Mouse (Mus musculus): ENCODE data around the gene Mgat3. TPM values are rescaled to one million over a fixed set of nuclear protein-coding genes. Genes with fewer than 3 reads are reported as not detected.

The Mgat3 gene
- polyA plus RNA-seq, 1 experiment from 2014 or later: 9.9 TPM

DNA sequence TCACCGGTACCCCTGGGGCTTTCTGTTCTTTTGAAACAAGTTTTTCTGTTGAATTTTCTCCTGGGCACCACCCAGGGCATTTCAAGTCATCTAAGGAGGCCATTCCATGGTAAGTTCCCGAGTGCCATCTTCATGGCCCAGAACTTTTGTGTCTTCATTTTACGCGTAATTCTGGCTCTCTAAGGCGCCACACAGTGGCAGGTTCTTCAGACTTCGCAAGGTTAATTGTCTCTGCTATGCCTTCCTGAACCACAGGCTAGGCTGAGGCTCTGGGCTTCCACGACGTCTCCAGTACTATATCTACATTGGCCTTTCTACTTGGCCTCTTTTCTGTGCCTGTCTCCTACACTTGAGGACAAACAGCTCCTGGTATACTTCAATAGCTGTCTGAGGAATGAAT is 47.5 kb downstream of the Mgat3 start:
- Histone ChIP-seq H3K4me1 (ENCODE audit: control insufficient read depth, insufficient read depth, low read length) (peaks cover 3% of the 10 kb centered on the region; the same call in 1 of the 2 replicates), H3K4me2 (ENCODE audit: low read depth, low read length) (no peak overlapping the region), H3K27ac (replicated peaks; ENCODE audit: low read depth, low read length) (no peak overlapping the region), H3K36me3 (replicated peaks; ENCODE audit: control insufficient read depth, insufficient read depth, low read depth, low read length) (no peaks in the 10 kb centered on the region), H3K9me3 (replicated peaks; ENCODE audit: control insufficient read depth, low read length) (no peaks in the 10 kb centered on the region), H3K27me3 (ENCODE audit: control insufficient read depth, insufficient read depth, low read length) (no peaks in the 10 kb centered on the region), H3K4me3 (ENCODE audit: low read depth, low read length) (no peak overlapping the region), H3K9ac (replicated peaks; ENCODE audit: low read length) (no peak overlapping the region)
- ATAC-seq (replicated peaks; ENCODE audit: insufficient number of reproducible peaks, low FRiP score, low TSS enrichment, low read depth) (no peak), DNase-seq (ENCODE audit: low spot score) (no peak)
- WGBS: 71% methylated on average over 8 of the region's 8 CpGs

DNA sequence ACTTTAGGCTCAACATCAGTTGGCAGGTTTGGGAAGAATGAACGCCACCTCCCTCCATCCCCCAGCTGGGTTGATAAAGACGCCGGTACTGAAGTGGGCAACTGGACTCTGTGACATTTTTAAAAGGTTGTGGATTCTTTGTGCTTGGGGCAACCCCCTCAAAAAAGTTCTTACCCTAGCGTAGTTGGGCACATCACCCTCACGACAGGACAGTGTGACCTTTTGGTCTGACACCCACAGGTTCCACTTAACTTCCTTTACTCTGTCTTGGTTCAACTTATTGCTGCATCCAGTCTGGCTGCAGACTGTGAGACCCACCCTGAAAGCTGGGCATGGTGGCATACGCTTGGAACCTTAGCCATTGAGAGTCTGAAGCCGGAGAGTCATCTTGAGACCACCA is 50.2 kb downstream of the Mgat3 start:
- Histone ChIP-seq H3K9ac (replicated peaks; ENCODE audit: low read length) (no peak overlapping the region), H3K27me3 (ENCODE audit: control insufficient read depth, insufficient read depth, low read length) (no peaks in the 10 kb centered on the region), H3K27ac (replicated peaks; ENCODE audit: low read depth, low read length) (no peak overlapping the region), H3K4me3 (ENCODE audit: low read depth, low read length) (no peak overlapping the region), H3K4me2 (ENCODE audit: low read depth, low read length) (no peak overlapping the region), H3K9me3 (replicated peaks; ENCODE audit: control insufficient read depth, low read length) (no peaks in the 10 kb centered on the region), H3K4me1 (ENCODE audit: control insufficient read depth, insufficient read depth, low read length) (peaks cover 3% of the 10 kb centered on the region; the same call in 1 of the 2 replicates), H3K36me3 (replicated peaks; ENCODE audit: control insufficient read depth, insufficient read depth, low read depth, low read length) (no peaks in the 10 kb centered on the region)
- ATAC-seq (replicated peaks; ENCODE audit: insufficient number of reproducible peaks, low FRiP score, low TSS enrichment, low read depth) (no peak), DNase-seq (ENCODE audit: low spot score) (no peak)
- 92% methylated on average over 7 of the region's 7 CpGs for WGBS

DNA sequence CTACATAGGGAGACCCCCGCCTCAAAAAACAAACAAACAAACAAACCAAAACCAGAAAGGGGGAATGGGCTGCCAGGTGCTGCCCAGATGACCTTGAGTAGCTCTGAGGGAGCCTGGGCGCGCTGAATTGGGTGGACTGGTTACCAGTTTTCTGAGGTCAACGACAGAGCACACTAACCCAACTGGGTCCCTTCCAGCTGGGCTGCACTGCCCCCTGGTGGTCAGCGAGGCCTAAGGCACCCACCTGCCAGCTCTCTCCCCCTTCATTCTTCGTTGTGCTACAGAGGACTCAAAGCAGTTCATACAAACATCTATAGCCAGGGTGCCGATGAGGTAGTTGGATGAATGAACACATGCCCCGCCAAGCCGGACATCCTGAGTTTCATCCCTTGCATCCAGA is 51.7 kb downstream of the Mgat3 start:
- ATAC-seq (replicated peaks; ENCODE audit: insufficient number of reproducible peaks, low FRiP score, low TSS enrichment, low read depth) (0 out of 2 replicates have a peak, but pooled peaks have one; percentile 17), DNase-seq (ENCODE audit: low spot score) (peak; percentile 80)
- Histone ChIP-seq H3K27ac (replicated peaks; ENCODE audit: low read depth, low read length) (no peak overlapping the region), H3K4me3 (ENCODE audit: low read depth, low read length) (no peak overlapping the region), H3K4me2 (ENCODE audit: low read depth, low read length) (no peak overlapping the region), H3K4me1 (ENCODE audit: control insufficient read depth, insufficient read depth, low read length) (no peaks in the 10 kb centered on the region), H3K9ac (replicated peaks; ENCODE audit: low read length) (no peak overlapping the region), H3K36me3 (replicated peaks; ENCODE audit: control insufficient read depth, insufficient read depth, low read depth, low read length) (no peaks in the 10 kb centered on the region), H3K27me3 (ENCODE audit: control insufficient read depth, insufficient read depth, low read length) (no peaks in the 10 kb centered on the region), H3K9me3 (replicated peaks; ENCODE audit: control insufficient read depth, low read length) (no peaks in the 10 kb centered on the region)
- WGBS: 28% methylated on average over 9 of the region's 9 CpGs

DNA sequence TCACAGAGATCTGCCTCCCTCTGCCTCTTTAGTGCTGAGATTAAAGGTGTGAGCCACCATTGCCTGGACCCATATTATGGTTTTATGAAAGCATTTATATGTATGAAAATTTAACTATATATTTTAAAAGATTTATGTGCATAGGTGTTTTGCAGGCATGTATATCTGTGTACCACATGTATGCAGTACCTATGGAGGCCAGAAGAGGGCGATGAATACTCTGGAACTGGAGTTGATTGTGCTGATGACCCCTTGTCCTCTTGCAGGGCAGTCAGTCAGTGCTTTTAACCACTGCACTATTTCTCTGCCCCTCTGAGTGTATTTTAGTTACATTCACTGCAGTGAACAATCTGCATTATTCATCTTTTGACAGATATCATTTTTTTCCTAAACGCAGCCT is 52.3 kb downstream of the Mgat3 start:
- WGBS: 48% methylated on average over 2 of the region's 2 CpGs
- ATAC-seq (replicated peaks; ENCODE audit: insufficient number of reproducible peaks, low FRiP score, low TSS enrichment, low read depth): no peak
- no peak overlapping the region for H3K9ac ChIP-seq (replicated peaks; ENCODE audit: low read length)
- peak; percentile 69 for DNase-seq (ENCODE audit: low spot score)
- no peak overlapping the region for H3K4me3 ChIP-seq (ENCODE audit: low read depth, low read length)
- no peaks in the 10 kb centered on the region for H3K36me3 ChIP-seq (replicated peaks; ENCODE audit: control insufficient read depth, insufficient read depth, low read depth, low read length)
- H3K27ac ChIP-seq (replicated peaks; ENCODE audit: low read depth, low read length): no peak overlapping the region
- no peak overlapping the region for H3K4me2 ChIP-seq (ENCODE audit: low read depth, low read length)
- no peaks in the 10 kb centered on the region for H3K9me3 ChIP-seq (replicated peaks; ENCODE audit: control insufficient read depth, low read length)
- no peaks in the 10 kb centered on the region for H3K4me1 ChIP-seq (ENCODE audit: control insufficient read depth, insufficient read depth, low read length)
- H3K27me3 ChIP-seq (ENCODE audit: control insufficient read depth, insufficient read depth, low read length): no peaks in the 10 kb centered on the region

DNA sequence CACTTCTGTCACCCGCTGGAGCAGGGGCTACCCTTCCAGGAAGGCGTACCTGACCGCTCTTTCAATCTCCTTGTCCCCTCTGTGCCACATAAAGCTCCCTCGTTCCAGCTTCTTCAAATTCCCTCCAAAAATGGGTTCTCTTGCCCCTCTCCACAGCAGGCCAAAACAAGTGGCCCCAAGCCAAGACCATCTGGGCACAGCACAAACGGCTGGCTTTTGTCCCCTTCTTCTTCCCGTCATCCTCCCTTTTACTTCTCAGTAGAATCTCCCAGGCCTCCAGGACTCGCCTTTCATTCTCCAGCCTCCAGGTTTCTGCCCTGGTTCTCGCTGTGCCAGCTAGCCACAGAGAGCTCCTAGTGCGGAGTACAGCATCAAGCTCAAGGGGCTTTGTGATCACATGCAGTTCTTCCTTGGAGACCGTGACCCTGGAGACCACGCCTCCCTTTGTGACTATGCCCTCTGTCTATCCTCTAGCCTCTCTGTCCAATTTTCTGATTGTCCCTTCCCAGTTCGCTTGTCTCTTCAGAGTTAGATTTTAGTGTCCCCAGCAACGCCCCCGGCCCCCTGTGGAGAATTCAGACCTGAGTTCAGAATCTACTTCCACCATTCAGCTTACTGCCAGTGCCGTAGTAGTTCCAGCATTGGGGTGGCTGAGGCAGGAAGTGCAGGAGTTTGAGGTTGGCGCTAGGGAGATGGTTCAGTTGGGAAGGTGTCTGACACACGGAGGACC is 54.7 kb downstream of the Mgat3 start:
- H3K4me1 ChIP-seq (ENCODE audit: control insufficient read depth, insufficient read depth, low read length): no peaks in the 10 kb centered on the region
- H3K9me3 ChIP-seq (replicated peaks; ENCODE audit: control insufficient read depth, low read length): no peaks in the 10 kb centered on the region
- ATAC-seq (replicated peaks; ENCODE audit: insufficient number of reproducible peaks, low FRiP score, low TSS enrichment, low read depth) (no peak), DNase-seq (ENCODE audit: low spot score) (no peak)
- no peaks in the 10 kb centered on the region for H3K36me3 ChIP-seq (replicated peaks; ENCODE audit: control insufficient read depth, insufficient read depth, low read depth, low read length)
- WGBS: 76% methylated on average over 17 of the region's 17 CpGs
- no peak overlapping the region for H3K27ac ChIP-seq (replicated peaks; ENCODE audit: low read depth, low read length)
- H3K27me3 ChIP-seq (ENCODE audit: control insufficient read depth, insufficient read depth, low read length): no peaks in the 10 kb centered on the region
- no peak overlapping the region for H3K9ac ChIP-seq (replicated peaks; ENCODE audit: low read length)
- no peak overlapping the region for H3K4me2 ChIP-seq (ENCODE audit: low read depth, low read length)
- no peak overlapping the region for H3K4me3 ChIP-seq (ENCODE audit: low read depth, low read length)

DNA sequence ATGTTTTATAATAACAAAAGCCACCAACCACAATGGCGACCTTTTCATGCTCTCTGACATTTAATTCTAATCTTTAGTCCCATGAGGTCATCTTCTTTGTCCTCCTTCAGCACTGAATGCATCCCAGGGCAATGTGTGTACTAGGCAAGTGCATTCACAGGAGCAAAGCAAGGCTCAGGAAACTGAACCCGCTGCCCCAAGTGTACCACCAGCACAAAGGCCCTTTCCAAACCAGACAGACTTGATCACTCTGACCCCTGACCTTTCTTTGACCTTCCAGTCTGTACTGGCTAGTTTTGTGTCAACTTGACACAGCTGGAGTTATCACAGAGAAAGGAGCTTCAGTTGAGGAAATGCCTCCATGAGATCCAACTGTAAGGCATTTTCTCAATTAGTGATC is 58.8 kb downstream of the Mgat3 start:
- DNase-seq (ENCODE audit: low spot score) (peak; percentile 8), ATAC-seq (replicated peaks; ENCODE audit: insufficient number of reproducible peaks, low FRiP score, low TSS enrichment, low read depth) (no peak)
- Histone ChIP-seq H3K9me3 (replicated peaks; ENCODE audit: control insufficient read depth, low read length) (no peaks in the 10 kb centered on the region), H3K36me3 (replicated peaks; ENCODE audit: control insufficient read depth, insufficient read depth, low read depth, low read length) (no peaks in the 10 kb centered on the region), H3K9ac (replicated peaks; ENCODE audit: low read length) (no peak overlapping the region), H3K27ac (replicated peaks; ENCODE audit: low read depth, low read length) (no peak overlapping the region), H3K4me3 (ENCODE audit: low read depth, low read length) (no peak overlapping the region), H3K27me3 (ENCODE audit: control insufficient read depth, insufficient read depth, low read length) (no peaks in the 10 kb centered on the region), H3K4me2 (ENCODE audit: low read depth, low read length) (no peak overlapping the region), H3K4me1 (ENCODE audit: control insufficient read depth, insufficient read depth, low read length) (no peaks in the 10 kb centered on the region)
- 50% methylated on average over 2 of the region's 2 CpGs for WGBS

DNA sequence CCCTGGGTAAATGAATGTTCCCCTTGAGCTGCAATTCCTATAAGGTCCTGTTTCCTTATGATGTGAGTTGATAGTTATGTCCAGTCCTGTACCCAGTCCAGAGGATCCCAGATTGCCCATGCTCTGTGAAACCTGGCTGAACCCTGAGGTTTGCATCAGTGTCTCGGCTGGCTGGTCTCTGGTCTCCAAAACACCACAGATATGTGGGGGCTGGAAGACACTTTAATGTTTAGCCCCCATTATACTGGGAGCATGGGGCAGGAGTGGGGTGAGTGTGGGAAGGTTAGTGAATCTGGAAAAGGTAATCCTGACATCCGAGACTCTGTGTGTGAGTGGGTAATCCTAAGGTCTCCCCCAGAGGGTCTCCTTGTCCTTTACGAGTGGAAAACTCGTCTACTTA is 59.5 kb downstream of the Mgat3 start:
- WGBS: 63% methylated on average over 4 of the region's 4 CpGs
- peak overlapping the region; percentile 22; the same call in 1 of the 2 replicates for H3K9ac ChIP-seq (replicated peaks; ENCODE audit: low read length)
- DNase-seq (ENCODE audit: low spot score) (no peak), ATAC-seq (replicated peaks; ENCODE audit: insufficient number of reproducible peaks, low FRiP score, low TSS enrichment, low read depth) (peak; percentile 27; the same call in 1 of the 2 replicates)
- no peak overlapping the region for H3K4me2 ChIP-seq (ENCODE audit: low read depth, low read length)
- H3K27ac ChIP-seq (replicated peaks; ENCODE audit: low read depth, low read length): no peak overlapping the region
- H3K4me1 ChIP-seq (ENCODE audit: control insufficient read depth, insufficient read depth, low read length): no peaks in the 10 kb centered on the region
- H3K9me3 ChIP-seq (replicated peaks; ENCODE audit: control insufficient read depth, low read length): no peaks in the 10 kb centered on the region
- no peak overlapping the region for H3K4me3 ChIP-seq (ENCODE audit: low read depth, low read length)
- H3K27me3 ChIP-seq (ENCODE audit: control insufficient read depth, insufficient read depth, low read length): no peaks in the 10 kb centered on the region
- no peaks in the 10 kb centered on the region; the same call in 1 of the 2 replicates for H3K36me3 ChIP-seq (replicated peaks; ENCODE audit: control insufficient read depth, insufficient read depth, low read depth, low read length)

DNA sequence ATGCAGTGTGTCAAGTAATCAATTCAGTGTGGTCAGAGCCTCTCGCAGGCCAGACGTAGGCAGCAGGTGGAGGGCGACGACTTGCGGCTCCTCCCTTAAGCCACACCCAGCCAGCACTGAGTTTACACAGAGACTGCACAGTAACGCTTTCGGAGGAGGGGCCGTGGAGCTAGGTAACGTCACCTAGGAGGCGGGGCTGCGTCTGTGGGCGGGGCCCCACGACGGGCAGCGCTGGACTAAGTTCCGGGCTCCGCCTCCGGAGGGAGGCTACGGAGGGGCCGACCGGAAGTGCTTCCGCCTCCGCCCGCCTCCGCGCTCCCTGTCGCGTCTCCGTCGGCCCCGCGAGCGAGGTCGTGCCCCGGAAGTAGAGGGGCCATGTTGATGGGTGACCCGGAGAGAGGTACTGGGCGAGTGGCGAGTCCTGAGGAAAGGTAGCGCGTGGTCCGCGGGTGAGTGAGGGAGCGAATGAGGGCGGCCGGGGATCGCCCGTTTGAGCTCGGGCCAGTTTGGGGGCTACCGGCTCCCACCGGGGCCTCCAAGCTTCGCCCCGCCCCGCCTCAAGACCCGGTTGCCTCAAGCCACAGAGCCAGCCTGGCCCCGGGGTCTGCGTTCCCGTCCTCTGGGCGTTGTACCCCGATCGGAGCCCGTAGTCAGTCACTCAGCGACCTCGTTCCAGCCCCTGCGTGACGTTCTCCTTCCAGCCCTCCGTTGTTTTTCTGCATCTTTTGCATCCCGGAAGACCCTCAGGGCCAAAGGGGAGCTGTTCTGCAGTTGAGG is 60.4 kb downstream of the Mgat3 start, which contains the start of gene Mief1:
Gene Mief1 (plus strand): TSS at position 286 of the 777 bp plus-strand sequence.
- ATAC-seq (replicated peaks; ENCODE audit: insufficient number of reproducible peaks, low FRiP score, low TSS enrichment, low read depth): peak; percentile 95

More for the DNA sequence above, 60.4 kb downstream of the Mgat3 start, which contains the start of gene Mief1:
- H3K27me3 ChIP-seq (ENCODE audit: control insufficient read depth, insufficient read depth, low read length): no peaks in the 10 kb centered on the region
- no peaks in the 10 kb centered on the region for H3K4me1 ChIP-seq (ENCODE audit: control insufficient read depth, insufficient read depth, low read length)
- H3K36me3 ChIP-seq (replicated peaks; ENCODE audit: control insufficient read depth, insufficient read depth, low read depth, low read length): no peaks in the 10 kb centered on the region; the same call in 1 of the 2 replicates
- under 1% methylated on average over 67 of the region's 67 CpGs for WGBS
- H3K9ac ChIP-seq (replicated peaks; ENCODE audit: low read length): peak within 1 kb of the TSS; percentile 85
- peak within 1 kb of the TSS; percentile 67 for H3K27ac ChIP-seq (replicated peaks; ENCODE audit: low read depth, low read length)
- peak; percentile 99 for DNase-seq (ENCODE audit: low spot score)
- H3K9me3 ChIP-seq (replicated peaks; ENCODE audit: control insufficient read depth, low read length): no peaks in the 10 kb centered on the region
- H3K4me3 ChIP-seq (ENCODE audit: low read depth, low read length): peak within 1 kb of the TSS; percentile 60
- H3K4me2 ChIP-seq (ENCODE audit: low read depth, low read length): peak within 1 kb of the TSS; percentile 73

Measured in embryonic facial prominence, embryonic 11.5 days (tissue).